Mouse (Mus musculus) liver, postnatal 0 days (tissue): ENCODE results near the gene Entpd8.

Source experiments
- CTCF ChIP-seq: sonication (generic); IDR thresholded peaks from 2 replicates; pipeline ENCODE4 v1.5.1; 2016; ENCODE audit warnings: antibody characterized with exemption, low read depth
- EP300 ChIP-seq: IDR thresholded peaks from 2 replicates; pipeline ENCODE4 v1.6.1; 2016; ENCODE audit warnings: antibody characterized with exemption, low read depth, mild to moderate bottlenecking

GRCm38 (mm10) chr2:25095109-25095850 is 15.2 kb downstream of the Entpd8 start, which contains the start of gene Noxa1:
- TF ChIP-seq CTCF, result peak; percentile 41
- no peak for TF ChIP-seq EP300
